Mouse (Mus musculus): ENCODE results near the gene Pgpep1. TPM values are rescaled to one million over a fixed set of nuclear protein-coding genes. Genes with fewer than 3 reads are reported as not detected.
A peak's percentile ranks its signal among the peaks of the same experiment; 100 is the strongest.

Pgpep1 gene
- total RNA-seq, 2 experiments from 2014 or later: 38.4 to 46.8 TPM

GRCm38 (mm10) chr8:70644065-70644464 lies 16.1 kb downstream of the Pgpep1 start:
- no peak for DNase-seq
- intact Hi-C loops (cut with DNase I): no loop called here

- intact Hi-C loops (cut with DNase I): no loop called here
- DNase-seq: no peak
Measured at GRCm38 (mm10) chr8:70643019-70643418, 17.2 kb downstream of the Pgpep1 start.

DNA sequence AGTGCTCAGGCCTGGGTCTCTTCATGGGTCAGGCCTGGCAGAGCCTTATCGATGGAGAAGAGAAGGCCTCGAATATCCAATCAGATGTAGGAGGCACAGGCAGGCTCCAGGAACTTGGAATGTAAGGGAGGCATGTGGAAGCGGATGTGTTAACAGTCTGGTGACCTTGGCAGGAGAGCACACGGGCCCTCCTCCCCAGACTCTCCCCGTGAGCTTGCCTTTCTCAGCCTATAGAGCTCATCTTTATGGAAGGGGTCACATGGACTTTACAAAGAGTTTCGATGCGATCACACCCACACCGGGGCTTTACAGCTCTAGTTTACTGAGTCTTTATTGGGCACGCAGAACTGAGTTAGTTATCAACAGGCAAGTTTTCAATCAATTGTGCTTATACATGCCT lies 21.4 kb downstream of the Pgpep1 start:
- intact Hi-C loops (cut with DNase I): no loop called here
- DNase-seq: no peak

DNA sequence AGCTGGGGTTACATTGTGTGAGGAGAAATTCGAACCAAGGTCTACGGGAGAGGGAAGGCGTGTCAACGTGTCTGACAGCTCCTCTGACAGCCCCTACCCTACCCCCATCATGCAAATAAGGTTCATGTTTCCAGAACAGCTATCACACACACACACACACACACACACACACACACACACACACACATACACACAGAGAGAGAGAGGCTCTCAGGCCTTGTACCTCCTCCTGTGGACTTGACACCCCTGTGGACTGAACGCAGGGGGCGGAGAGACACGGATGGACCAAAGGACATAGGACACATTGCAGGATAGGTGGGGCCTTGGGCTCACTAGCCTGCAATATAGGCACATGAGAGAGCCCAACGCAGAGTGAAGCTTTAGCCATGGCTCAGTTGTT lies 23.4 kb downstream of the Pgpep1 start:
- intact Hi-C loops (cut with DNase I): no loop called here
- DNase-seq: no peak

DNA sequence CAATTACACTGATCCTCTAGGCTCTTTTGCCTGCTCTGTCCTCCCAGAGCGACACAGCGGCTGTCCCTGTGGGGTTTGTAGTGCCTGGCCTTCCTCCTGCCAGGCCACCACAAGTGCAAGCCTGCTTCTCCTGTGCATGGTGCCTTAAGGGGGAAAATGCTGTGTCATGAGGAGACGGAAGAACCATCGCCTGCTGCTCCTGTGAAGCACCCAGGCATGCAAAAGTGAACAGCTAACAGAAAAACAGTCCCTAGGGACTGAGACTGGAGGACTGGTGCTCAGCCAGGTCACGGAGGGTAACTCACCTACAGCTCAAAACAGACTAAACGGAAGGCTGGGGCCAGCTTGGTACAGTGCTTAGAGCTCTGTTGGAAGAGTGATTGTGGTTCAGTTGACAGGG lies 24.7 kb downstream of the Pgpep1 start:
- DNase-seq: no peak
- intact Hi-C loops (cut with DNase I): no loop called here

GRCm38 (mm10) chr8:70634066-70634465 lies 26.1 kb downstream of the Pgpep1 start:
- intact Hi-C loops (cut with DNase I): no loop called here
- peak; percentile 79 to 83 for DNase-seq

GRCm38 (mm10) chr8:70632346-70632892 lies 27.8 kb downstream of the Pgpep1 start, which contains the start of gene Gdf15:
Gene Gdf15, minus strand, starts transcription at chr8:70632456.
- intact Hi-C loops (cut with DNase I): loop anchor here (1.0 kb wide), 1 partner anchor 19 kb away; no protein-coding TSS in a partner anchor

GRCm38 (mm10) chr8:70631436-70631835 lies 28.8 kb downstream of the Pgpep1 start:
- peak; percentile 57 to 59 for DNase-seq
- intact Hi-C loops (cut with DNase I): no loop called here

More at GRCm38 (mm10) chr8:70632346-70632892, 27.8 kb downstream of the Pgpep1 start, which contains the start of gene Gdf15:
- no peak for DNase-seq

GRCm38 (mm10) chr8:70630532-70631381 lies 29.4 kb downstream of the Pgpep1 start:
- intact Hi-C loops (cut with DNase I): no loop called here
- peak; percentile 66 to 73 for DNase-seq

- intact Hi-C loops (cut with DNase I): loop anchor here (1.0 to 5.0 kb wide), 3 partner anchors 18 to 72 kb away; partner anchors contain the start of gene Iqcn
- DNase-seq: peak; percentile 90 to 92
Measured at GRCm38 (mm10) chr8:70629574-70630531, 30.3 kb downstream of the Pgpep1 start.

GRCm38 (mm10) chr8:70628986-70629490 lies 31.1 kb downstream of the Pgpep1 start:
- intact Hi-C loops (cut with DNase I): loop anchor here (1.0 to 5.0 kb wide), 3 partner anchors 17 to 73 kb away; partner anchors contain the start of gene Iqcn

DNA sequence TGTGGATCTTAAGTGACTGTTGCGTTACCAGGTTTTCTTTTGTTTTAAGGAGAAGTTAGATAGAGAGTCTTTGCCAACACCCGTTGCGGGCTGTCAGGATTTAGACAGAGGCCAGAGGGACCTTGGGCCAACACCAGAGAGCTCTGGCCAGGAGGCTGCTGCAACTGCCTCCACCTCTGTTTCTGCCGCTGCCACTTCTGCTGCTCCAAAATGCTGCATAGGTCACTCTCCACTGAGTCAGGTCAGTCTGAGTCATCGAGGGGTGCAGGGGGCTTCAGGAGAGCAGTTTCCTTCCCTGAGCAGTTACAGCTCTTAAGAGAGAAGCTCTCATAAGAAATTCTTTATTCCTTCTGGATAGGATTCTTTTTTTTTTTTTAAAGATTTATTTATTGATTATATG lies 33.1 kb downstream of the Pgpep1 start:
- intact Hi-C loops (cut with DNase I): loop anchor here (5.0 kb wide), 1 partner anchor 75 kb away; the partner anchor contains the start of gene Iqcn
- no peak for DNase-seq

More at GRCm38 (mm10) chr8:70628986-70629490, 31.1 kb downstream of the Pgpep1 start:
- no peak for DNase-seq

GRCm38 (mm10) chr8:70625104-70625503 lies 35.1 kb downstream of the Pgpep1 start:
- DNase-seq: peak; percentile 64 to 77
- intact Hi-C loops (cut with DNase I): loop anchor here (5.0 kb wide), 1 partner anchor 77 kb away; the partner anchor contains the start of gene Iqcn

GRCm38 (mm10) chr8:70622220-70622619 lies 38.0 kb downstream of the Pgpep1 start:
- intact Hi-C loops (cut with DNase I): loop anchor here (5.0 kb wide), 1 partner anchor 35 kb away; no protein-coding TSS in a partner anchor
- no peak for DNase-seq

- DNase-seq: peak in 1 of 2 experiments; percentile 46
- intact Hi-C loops (cut with DNase I): no loop called here
Measured at GRCm38 (mm10) chr8:70618888-70619334, 41.3 kb downstream of the Pgpep1 start.

DNA sequence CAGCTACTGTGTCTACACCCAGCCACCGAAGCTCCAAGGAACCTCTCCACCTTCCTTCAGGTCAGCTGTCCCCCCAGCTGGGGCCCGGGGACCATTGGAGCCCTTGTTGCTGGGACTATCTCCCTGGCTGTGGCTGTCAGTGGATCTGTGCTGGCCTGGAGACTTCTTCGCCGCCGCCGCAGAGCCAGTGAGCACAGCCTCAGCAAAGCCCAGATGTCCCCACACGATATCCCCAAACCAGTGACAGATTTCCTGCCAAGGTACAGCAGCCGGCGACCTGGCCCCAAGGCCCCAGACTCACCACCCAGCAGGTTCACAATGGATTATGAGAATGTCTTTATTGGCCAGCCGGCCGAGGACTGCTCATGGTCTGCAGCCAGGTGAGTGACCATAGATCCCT lies 42.2 kb downstream of the Pgpep1 start:
- intact Hi-C loops (cut with DNase I): no loop called here

DNA sequence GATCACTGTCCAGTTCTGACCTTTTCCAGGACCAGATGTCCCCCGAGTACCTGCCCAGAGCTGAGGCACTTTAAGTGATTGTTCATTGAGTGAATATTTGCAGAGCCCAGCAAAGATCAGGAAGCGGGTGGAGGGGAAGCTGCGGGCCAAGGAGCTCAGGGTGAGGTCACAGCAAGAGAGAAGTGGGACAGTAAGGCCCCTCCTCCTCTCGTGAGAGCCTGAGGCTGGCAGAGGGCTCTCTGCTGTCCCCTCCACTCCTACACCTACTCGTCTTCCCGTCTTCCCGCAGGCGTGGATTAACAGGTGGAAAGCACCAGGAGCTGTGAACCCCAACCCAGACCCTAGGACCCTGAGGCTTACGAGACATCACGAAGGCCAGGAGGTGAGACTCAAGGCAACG lies 43.5 kb downstream of the Pgpep1 start:
- intact Hi-C loops (cut with DNase I): no loop called here
- DNase-seq: no peak

More for the DNA sequence above, 42.2 kb downstream of the Pgpep1 start:
- DNase-seq: no peak

DNA sequence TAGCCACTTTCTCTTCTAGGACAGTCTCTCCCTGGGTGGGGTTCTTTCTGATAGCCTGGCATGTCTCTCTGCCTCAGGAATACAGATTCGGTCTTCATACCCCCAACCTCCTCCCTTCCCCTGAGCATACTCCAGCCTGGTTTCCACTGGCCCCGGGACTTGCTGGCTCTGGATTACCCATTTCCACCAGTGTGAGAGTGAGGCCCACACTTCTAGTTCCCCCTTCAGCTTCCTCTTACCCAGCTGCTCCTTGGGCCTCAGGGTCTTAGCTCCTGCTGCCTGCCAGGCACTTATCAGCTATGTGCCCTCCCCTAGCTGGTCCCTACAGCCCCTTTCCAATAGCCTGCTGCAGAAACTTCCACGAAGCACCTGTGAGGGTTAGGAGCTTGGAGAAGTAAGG lies 44.3 kb downstream of the Pgpep1 start, which contains the start of gene Lrrc25:
Lrrc25 (plus strand) TSS at position 262 of the 400 bp plus-strand sequence.
- intact Hi-C loops (cut with DNase I): no loop called here

DNA sequence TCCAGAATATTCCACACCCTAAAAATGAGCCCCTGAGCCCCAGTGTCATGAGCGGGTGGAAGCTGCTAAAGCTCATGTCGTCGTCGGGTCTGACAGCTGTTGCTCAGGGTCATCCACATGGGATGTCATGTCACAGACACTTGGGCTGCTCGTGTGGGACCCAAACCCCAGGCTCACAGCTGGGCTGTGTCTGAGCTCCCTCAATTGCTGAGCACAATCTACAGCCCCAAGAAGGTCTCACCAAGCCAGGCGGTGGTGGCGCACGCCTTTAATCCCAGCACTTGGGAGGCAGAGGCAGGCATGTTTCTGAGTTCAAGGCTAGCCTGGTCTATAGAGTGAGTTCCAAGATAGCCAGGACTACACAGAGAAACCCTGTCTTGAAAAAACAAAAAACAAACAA lies 44.9 kb downstream of the Pgpep1 start:
- intact Hi-C loops (cut with DNase I): no loop called here
- DNase-seq: no peak

More for the DNA sequence above, 44.3 kb downstream of the Pgpep1 start, which contains the start of gene Lrrc25:
- DNase-seq: no peak
